Mouse (Mus musculus) adrenal gland, postnatal 25 days (tissue): Measurements from ENCODE around the gene Mllt10. TPM values are rescaled to one million over a fixed set of nuclear protein-coding genes. Genes with fewer than 3 reads are reported as not detected.

Experiments used
- DNase-seq: peaks from one replicate; pipeline ENCODE4 v3.0.0; 2021; ENCODE audit warnings: mixed read lengths
- total RNA-seq: library from RNA; stranded (reverse); gene quantifications from 2 replicates; pipeline ENCODE4 v1.2.3, GENCODE M21; 2021

Gene Mllt10
- total RNA-seq, 1 experiment from 2014 or later = 68.1 TPM

- DNase-seq = no peak
These were observed 3.2 kb upstream of the Mllt10 start for GRCm38 (mm10) chr2:18051831-18052170.

- DNase-seq = no peak
These were observed 2.5 kb upstream of the Mllt10 start for GRCm38 (mm10) chr2:18052581-18052980.

- no peak for DNase-seq
These were observed 1.6 kb upstream of the Mllt10 start for GRCm38 (mm10) chr2:18053243-18053950.

GRCm38 (mm10) chr2:18053951-18054530 is 996 bp upstream of the Mllt10 start:
- DNase-seq = peak; percentile 74

- DNase-seq = no peak
These were observed 1.1 kb downstream of the Mllt10 start for GRCm38 (mm10) chr2:18055929-18056785.

- peak; percentile 98 for DNase-seq
These were observed 1.8 kb downstream of the Mllt10 start for GRCm38 (mm10) chr2:18056786-18057255.

GRCm38 (mm10) chr2:18057336-18058145 is 2.5 kb downstream of the Mllt10 start:
- peak; percentile 70 for DNase-seq

- no peak for DNase-seq
These were observed 3.2 kb downstream of the Mllt10 start for GRCm38 (mm10) chr2:18058146-18058708.

- DNase-seq = no peak
These were observed 4.0 kb downstream of the Mllt10 start for GRCm38 (mm10) chr2:18059063-18059462.

GRCm38 (mm10) chr2:18059891-18060290 is 4.9 kb downstream of the Mllt10 start:
- no peak for DNase-seq

GRCm38 (mm10) chr2:18060396-18060795 is 5.4 kb downstream of the Mllt10 start:
- no peak for DNase-seq

- no peak for DNase-seq
These were observed 8.8 kb downstream of the Mllt10 start for GRCm38 (mm10) chr2:18063763-18064251.

GRCm38 (mm10) chr2:18064356-18064858 is 9.4 kb downstream of the Mllt10 start:
- DNase-seq = peak; percentile 91

GRCm38 (mm10) chr2:18064941-18065707 is 10.1 kb downstream of the Mllt10 start:
- DNase-seq = peak; percentile 88

GRCm38 (mm10) chr2:18065708-18066030 is 10.6 kb downstream of the Mllt10 start:
- no peak for DNase-seq

- no peak for DNase-seq
These were observed 11.4 kb downstream of the Mllt10 start for GRCm38 (mm10) chr2:18066436-18066835.

- no peak for DNase-seq
These were observed 13.2 kb downstream of the Mllt10 start for GRCm38 (mm10) chr2:18068071-18068796.

- no peak for DNase-seq
These were observed 16.9 kb downstream of the Mllt10 start for GRCm38 (mm10) chr2:18071947-18072346.

- peak; percentile 9 for DNase-seq
These were observed 25.3 kb downstream of the Mllt10 start for GRCm38 (mm10) chr2:18080182-18080860.
